Mouse (Mus musculus) E14TG2a.4 (cell line): Measurements from ENCODE around the gene Prr12.

ENCODE experiments used
- CTCF ChIP-seq: conservative IDR thresholded peaks from 2 replicates; pipeline ENCODE4 v1.5.1; 2014; ENCODE audit warnings: low read length
- NANOG ChIP-seq: IDR thresholded peaks from 2 replicates; pipeline ENCODE4 v1.6.1; 2014; ENCODE audit warnings: borderline replicate concordance, low read length, mixed read lengths

DNA sequence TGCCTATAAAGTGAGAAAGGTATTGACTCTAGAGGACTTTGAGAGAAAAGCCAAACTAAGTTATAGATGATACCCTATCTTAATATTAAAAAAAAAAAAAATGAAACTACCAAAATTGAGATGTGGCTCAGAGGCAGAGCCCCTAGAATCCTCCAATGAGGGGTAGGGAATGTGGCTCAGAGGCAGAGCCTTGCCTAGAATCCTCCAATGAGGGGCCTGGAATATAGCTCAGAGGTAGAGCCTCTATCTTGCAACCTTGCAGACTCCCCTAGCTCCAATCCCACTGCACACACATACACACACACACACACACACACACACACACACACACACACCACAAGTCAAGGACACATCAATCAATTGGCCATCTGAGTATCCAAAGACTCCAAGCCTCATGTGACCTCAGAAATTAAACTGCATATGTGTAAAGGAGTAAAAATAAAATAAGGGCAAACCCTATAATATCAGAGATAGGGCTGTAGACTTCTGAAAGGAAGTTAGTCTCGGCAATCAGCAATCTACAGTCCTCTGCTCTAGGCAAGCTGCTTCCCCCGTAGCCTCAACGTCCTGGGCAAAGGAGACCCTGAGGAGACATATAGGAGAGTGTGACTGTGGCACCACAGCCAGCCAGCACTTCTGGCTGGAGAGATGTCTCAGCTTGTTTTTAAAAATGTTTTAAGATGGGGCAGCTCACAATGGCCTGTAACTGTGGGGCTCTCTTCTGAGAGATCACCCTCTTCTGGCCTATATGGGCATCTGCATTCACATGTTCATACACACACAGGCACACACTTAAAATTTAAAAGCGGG, 14.7 kb upstream of the Prr12 start:
- no peak for TF ChIP-seq CTCF
- TF ChIP-seq NANOG = no peak
